Mouse (Mus musculus): Measurements from ENCODE around the gene Keap1.

DNA sequence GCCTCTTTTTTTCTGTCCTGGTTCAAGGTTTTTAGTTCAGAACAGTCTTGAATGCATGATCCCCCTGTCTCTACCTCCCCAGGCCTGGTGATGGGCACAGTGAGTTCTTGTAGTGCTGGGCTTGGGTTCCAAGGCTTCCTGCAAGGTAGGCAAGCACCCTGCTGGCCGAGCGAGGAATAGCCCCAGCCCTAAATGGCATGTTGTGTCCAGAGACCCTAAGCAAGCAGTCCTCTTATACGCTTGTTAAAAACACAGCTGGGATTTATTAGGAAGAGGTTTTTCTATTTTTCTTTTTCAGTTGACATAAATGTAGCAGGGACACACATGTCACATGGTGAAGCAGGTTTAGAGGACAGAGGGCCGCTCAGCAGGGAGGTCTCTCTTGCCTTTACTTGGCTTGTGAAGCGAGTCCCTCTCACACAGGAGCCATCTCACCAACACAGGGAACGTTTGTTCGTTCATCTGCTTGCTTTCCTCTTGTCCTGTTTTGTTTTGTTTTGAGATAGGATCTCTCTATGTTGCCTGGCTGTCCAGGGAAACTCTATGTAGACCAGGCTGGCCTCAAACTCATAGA lies 25.5 kb downstream of the Keap1 start:
- TF ChIP-seq MAFK (IDR thresholded peaks at IDR 0.05; ENCODE audit: insufficient read depth, low read depth, low read length) (no peak), ZNF384 (IDR thresholded peaks at IDR 0.05; ENCODE audit: low read depth, low read length) (no peak)

Data from ES-E14 (cell line).